Mouse (Mus musculus): ENCODE measurements around the gene Agap2. TPM values are rescaled to one million over a fixed set of nuclear protein-coding genes. Genes with fewer than 3 reads are reported as not detected.
"Not testable (repeated sequence)": the region's sequence is repeated elsewhere in the genome, so short reads cannot be mapped to it uniquely, and the experiment has no call there.

The Agap2 gene
- polyA plus RNA-seq, 1 experiment = 0.48 TPM

GRCm38 (mm10) chr10:127122018-127122417 is 46.9 kb downstream of the Agap2 start:
- Histone ChIP-seq H3K4me3 (ENCODE audit: insufficient read depth, low read depth, low read length) (no peak overlapping the region), H3K4me1 (ENCODE audit: control insufficient read depth, insufficient read depth, insufficient read length, low read length) (no peaks in the 10 kb centered on the region; the same call in 1 of the 2 replicates)

GRCm38 (mm10) chr10:127122784-127123435 is 47.8 kb downstream of the Agap2 start:
- Histone ChIP-seq H3K4me1 (ENCODE audit: control insufficient read depth, insufficient read depth, insufficient read length, low read length) (no peaks in the 10 kb centered on the region; the same call in 1 of the 2 replicates), H3K27ac (replicated peaks; ENCODE audit: low read depth, low read length) (no peak overlapping the region), H3K4me3 (ENCODE audit: insufficient read depth, low read depth, low read length) (peak overlapping the region; percentile 55)

More at GRCm38 (mm10) chr10:127122018-127122417, 46.9 kb downstream of the Agap2 start:
- no peak overlapping the region for H3K27ac ChIP-seq (replicated peaks; ENCODE audit: low read depth, low read length)

GRCm38 (mm10) chr10:127123436-127123805 is 48.3 kb downstream of the Agap2 start:
- H3K4me1 ChIP-seq (ENCODE audit: control insufficient read depth, insufficient read depth, insufficient read length, low read length) = no peaks in the 10 kb centered on the region; the same call in 1 of the 2 replicates
- H3K27ac ChIP-seq (replicated peaks; ENCODE audit: low read depth, low read length) = no peak overlapping the region
- peak overlapping the region; percentile 55 for H3K4me3 ChIP-seq (ENCODE audit: insufficient read depth, low read depth, low read length)

- no peaks in the 10 kb centered on the region; the same call in 1 of the 2 replicates for H3K4me1 ChIP-seq (ENCODE audit: control insufficient read depth, insufficient read depth, insufficient read length, low read length)
- H3K27ac ChIP-seq (replicated peaks; ENCODE audit: low read depth, low read length) = no peak overlapping the region
- H3K4me3 ChIP-seq (ENCODE audit: insufficient read depth, low read depth, low read length) = no peak overlapping the region
Observed at GRCm38 (mm10) chr10:127125210-127126001, 50.3 kb downstream of the Agap2 start.

- Histone ChIP-seq H3K4me3 (ENCODE audit: insufficient read depth, low read depth, low read length) (no peak overlapping the region), H3K4me1 (ENCODE audit: control insufficient read depth, insufficient read depth, insufficient read length, low read length) (no peaks in the 10 kb centered on the region), H3K27ac (replicated peaks; ENCODE audit: low read depth, low read length) (no peak overlapping the region)
Observed at GRCm38 (mm10) chr10:127126579-127126978, 51.5 kb downstream of the Agap2 start.

- Histone ChIP-seq H3K4me1 (ENCODE audit: control insufficient read depth, insufficient read depth, insufficient read length, low read length) (no peaks in the 10 kb centered on the region), H3K4me3 (ENCODE audit: insufficient read depth, low read depth, low read length) (no peak overlapping the region), H3K27ac (replicated peaks; ENCODE audit: low read depth, low read length) (no peak overlapping the region)
Observed at GRCm38 (mm10) chr10:127127711-127128279, 52.7 kb downstream of the Agap2 start.

GRCm38 (mm10) chr10:127129431-127129830 is 54.3 kb downstream of the Agap2 start:
- Histone ChIP-seq H3K4me1 (ENCODE audit: control insufficient read depth, insufficient read depth, insufficient read length, low read length) (no peaks in the 10 kb centered on the region), H3K4me3 (ENCODE audit: insufficient read depth, low read depth, low read length) (no peak overlapping the region), H3K27ac (replicated peaks; ENCODE audit: low read depth, low read length) (no peak overlapping the region)

- H3K4me1 ChIP-seq (ENCODE audit: control insufficient read depth, insufficient read depth, insufficient read length, low read length) = no peaks in the 10 kb centered on the region
- no peak overlapping the region for H3K4me3 ChIP-seq (ENCODE audit: insufficient read depth, low read depth, low read length)
- H3K27ac ChIP-seq (replicated peaks; ENCODE audit: low read depth, low read length) = no peak overlapping the region
Observed at GRCm38 (mm10) chr10:127132469-127132868, 57.4 kb downstream of the Agap2 start.

GRCm38 (mm10) chr10:127134394-127135035 is 59.4 kb downstream of the Agap2 start:
- H3K27ac ChIP-seq (replicated peaks; ENCODE audit: low read depth, low read length); H3K4me3 ChIP-seq (ENCODE audit: insufficient read depth, low read depth, low read length); H3K4me1 ChIP-seq (ENCODE audit: control insufficient read depth, insufficient read depth, insufficient read length, low read length): not testable (repeated sequence)

GRCm38 (mm10) chr10:127135118-127135836 is 60.2 kb downstream of the Agap2 start:
- Histone ChIP-seq H3K4me1 (ENCODE audit: control insufficient read depth, insufficient read depth, insufficient read length, low read length) (no peaks in the 10 kb centered on the region), H3K4me3 (ENCODE audit: insufficient read depth, low read depth, low read length) (no peak overlapping the region), H3K27ac (replicated peaks; ENCODE audit: low read depth, low read length) (no peak overlapping the region)

- Histone ChIP-seq H3K4me3 (ENCODE audit: insufficient read depth, low read depth, low read length) (no peak overlapping the region), H3K4me1 (ENCODE audit: control insufficient read depth, insufficient read depth, insufficient read length, low read length) (no peaks in the 10 kb centered on the region), H3K27ac (replicated peaks; ENCODE audit: low read depth, low read length) (no peak overlapping the region)
Observed at GRCm38 (mm10) chr10:127136510-127136909, 61.4 kb downstream of the Agap2 start.

GRCm38 (mm10) chr10:127137896-127138295 is 62.8 kb downstream of the Agap2 start:
- no peak overlapping the region for H3K4me3 ChIP-seq (ENCODE audit: insufficient read depth, low read depth, low read length)
- no peaks in the 10 kb centered on the region for H3K4me1 ChIP-seq (ENCODE audit: control insufficient read depth, insufficient read depth, insufficient read length, low read length)
- H3K27ac ChIP-seq (replicated peaks; ENCODE audit: low read depth, low read length) = no peak overlapping the region

- Histone ChIP-seq H3K4me1 (ENCODE audit: control insufficient read depth, insufficient read depth, insufficient read length, low read length) (no peaks in the 10 kb centered on the region), H3K4me3 (ENCODE audit: insufficient read depth, low read depth, low read length) (no peak overlapping the region), H3K27ac (replicated peaks; ENCODE audit: low read depth, low read length) (no peak overlapping the region)
Observed at GRCm38 (mm10) chr10:127138328-127139141, 63.5 kb downstream of the Agap2 start.

- Histone ChIP-seq H3K4me3 (ENCODE audit: insufficient read depth, low read depth, low read length) (no peak overlapping the region), H3K27ac (replicated peaks; ENCODE audit: low read depth, low read length) (no peak overlapping the region), H3K4me1 (ENCODE audit: control insufficient read depth, insufficient read depth, insufficient read length, low read length) (no peaks in the 10 kb centered on the region)
Observed at GRCm38 (mm10) chr10:127140971-127141370, 65.9 kb downstream of the Agap2 start.

All from brown adipose tissue, adult 24 weeks (tissue).